Mouse (Mus musculus) liver, embryonic 14.5 days (tissue): ENCODE data around the gene Tmem108. TPM values are rescaled to one million over a fixed set of nuclear protein-coding genes. Genes with fewer than 3 reads are reported as not detected.

Source experiments
- ATAC-seq: fragments of 200-750 bp; cut with Nextera tagmentation; 2 replicates; pipeline ENCODE4 v1.8.0; 2017; ENCODE audit warnings: moderate number of reproducible peaks, mild to moderate bottlenecking, moderate library complexity; ENCODE audit not compliant: insufficient read depth
- DNase-seq, 3 experiments: peaks; one replicate each; pipeline ENCODE4 v3.0.0-alpha.2; 2012 to 2013; ENCODE audit warnings: low read depth in 3 of 3, low spot score in 3 of 3
- H3K27ac ChIP-seq: fragments of 300-500 bp; sonication (generic); 2 replicates; pipeline ENCODE4 v1.5.1; 2014; ENCODE audit warnings: moderate library complexity, mild to moderate bottlenecking, control low read depth, inconsistent platforms
- H3K27me3 ChIP-seq: fragments of 300-500 bp; sonication (generic); 2 replicates; pipeline ENCODE4 v1.6.1; 2014; ENCODE audit warnings: mild to moderate bottlenecking, low read length, moderate library complexity; ENCODE audit not compliant: control insufficient read depth, insufficient read depth
- H3K36me3 ChIP-seq: fragments of 300-500 bp; sonication (generic); replicated peaks from 2 replicates; pipeline ENCODE4 v1.6.1; 2014; ENCODE audit warnings: low read depth; ENCODE audit not compliant: control insufficient read depth, insufficient read depth
- H3K4me1 ChIP-seq, 2 experiments: fragments of 200-500 bp in 1 of 2; fragments of 300-500 bp in 1 of 2; sonication (generic) in 1 of 2; replicated peaks; 2 replicates each; pipeline ENCODE4 v1.6.1; 2012 to 2014; ENCODE audit warnings: antibody characterized with exemption in 1 of 2, inconsistent platforms in 1 of 2, low read length in 1 of 2; ENCODE audit not compliant: control insufficient read depth in 2 of 2, insufficient read depth in 2 of 2
- H3K4me2 ChIP-seq: fragments of 300-500 bp; sonication (generic); 2 replicates; pipeline ENCODE4 v1.6.1; 2014; ENCODE audit warnings: low read depth, mild to moderate bottlenecking, control low read depth, moderate library complexity
- H3K4me3 ChIP-seq, 2 experiments: fragments of 200-500 bp in 1 of 2; fragments of 300-500 bp in 1 of 2; sonication (generic) in 1 of 2; 2 replicates each; pipeline ENCODE4 v1.5.1; 2012 to 2014; ENCODE audit warnings: low read depth in 2 of 2, low read length in 2 of 2, mild to moderate bottlenecking in 2 of 2, control low read depth in 1 of 2, inconsistent platforms in 1 of 2, moderate library complexity in 1 of 2; ENCODE audit not compliant: insufficient read depth in 1 of 2
- H3K9ac ChIP-seq: fragments of 300-500 bp; sonication (generic); replicated peaks from 2 replicates; pipeline ENCODE4 v1.6.1; 2014; ENCODE audit warnings: mild to moderate bottlenecking, control low read depth, moderate library complexity
- H3K9me3 ChIP-seq: fragments of 300-500 bp; sonication (generic); 2 replicates; pipeline ENCODE4 v1.6.1; 2016; ENCODE audit warnings: low read length, mixed read lengths; ENCODE audit not compliant: control insufficient read depth
- CTCF ChIP-seq: IDR thresholded peaks from 2 replicates; pipeline ENCODE4 v1.5.1; 2016; ENCODE audit warnings: antibody characterized with exemption, low read depth, control low read depth
- EP300 ChIP-seq: IDR thresholded peaks from 2 replicates; pipeline ENCODE4 v1.6.1; 2016; ENCODE audit warnings: antibody characterized with exemption, low read depth
- WGBS: fragments of 180-500 bp; shearing (Covaris S2); extraction: QIAGEN DNeasy Blood & Tissue Kit; methylation state at CpG from one replicate; pipeline ENCODE4 v1.1.7; 2014; ENCODE audit not compliant: insufficient replicate concordance; 5-methylcytosine and 5-hydroxymethylcytosine counted together
- polyA plus RNA-seq, 2 experiments: library from polyadenylated mRNA; depleted of rRNA in 1 of 2; stranded (reverse) in 1 of 2; unstranded in 1 of 2; fragments of >200 nt; fragmentation: Nextera tagmentation in 1 of 2; extraction: Ambion mirVana in 1 of 2; gene quantifications; 2 replicates each; pipeline versions ENCODE4 v1.2.1 to v1.2.3; 2012 to 2014

The Tmem108 gene
- polyA plus RNA-seq, 2 experiments = 0.51 to 1.0 TPM

GRCm38 (mm10) chr9:103475414-103475813 is 286.2 kb downstream of the Tmem108 start:
- DNase-seq (no peak), ATAC-seq (peak; percentile 26; the same call in 1 of the 2 replicates)
- Histone ChIP-seq H3K27me3 (no peaks in the 10 kb centered on the region), H3K4me3 (no peak overlapping the region), H3K36me3 (no peaks in the 10 kb centered on the region), H3K4me1 (peaks cover 0 to 2% of the 10 kb centered on the region in 2 experiments; a peak in 2 of 4 replicates), H3K9me3 (no peaks in the 10 kb centered on the region), H3K27ac (no peak overlapping the region), H3K4me2 (no peak overlapping the region), H3K9ac (no peak overlapping the region)
- WGBS = 58% methylated on average over 6 of the region's 6 CpGs
- TF ChIP-seq CTCF = no peak
- TF ChIP-seq EP300 = no peak

- 14% methylated on average over 13 of the region's 13 CpGs for WGBS
- peak overlapping the region; percentile 15; the same call in 1 of the 2 replicates for H3K4me2 ChIP-seq
- no peaks in the 10 kb centered on the region for H3K27me3 ChIP-seq
- no peaks in the 10 kb centered on the region for H3K9me3 ChIP-seq
- ATAC-seq (no peak), DNase-seq (no peak)
- no peak overlapping the region for H3K9ac ChIP-seq
- H3K36me3 ChIP-seq = no peaks in the 10 kb centered on the region
- H3K4me3 ChIP-seq = no peak overlapping the region
- no peak for TF ChIP-seq CTCF
- no peak for TF ChIP-seq EP300
- H3K4me1 ChIP-seq = peaks cover 0 to 2% of the 10 kb centered on the region in 2 experiments; a peak in 2 of 4 replicates
- H3K27ac ChIP-seq = no peak overlapping the region
These were observed 287.5 kb downstream of the Tmem108 start for GRCm38 (mm10) chr9:103473915-103474688.

- no peaks in the 10 kb centered on the region for H3K36me3 ChIP-seq
- no peak overlapping the region for H3K4me3 ChIP-seq
- H3K4me1 ChIP-seq = peaks cover 0 to 2% of the 10 kb centered on the region in 2 experiments; a peak in 2 of 4 replicates
- 50% methylated on average over 11 of the region's 11 CpGs for WGBS
- no peak overlapping the region for H3K9ac ChIP-seq
- no peaks in the 10 kb centered on the region for H3K9me3 ChIP-seq
- no peak overlapping the region for H3K4me2 ChIP-seq
- no peak overlapping the region for H3K27ac ChIP-seq
- no peak for TF ChIP-seq EP300
- H3K27me3 ChIP-seq = no peaks in the 10 kb centered on the region
- DNase-seq (no peak), ATAC-seq (no peak)
These were observed 289.9 kb downstream of the Tmem108 start for GRCm38 (mm10) chr9:103471784-103472183.

- TF ChIP-seq EP300 = no peak
- TF ChIP-seq CTCF = peak; percentile 63
- Histone ChIP-seq H3K27ac (no peak overlapping the region), H3K4me1 (no peaks in the 10 kb centered on the region; a peak in 2 of 4 replicates), H3K27me3 (no peaks in the 10 kb centered on the region), H3K9me3 (no peaks in the 10 kb centered on the region), H3K4me2 (no peak overlapping the region), H3K36me3 (no peaks in the 10 kb centered on the region), H3K9ac (no peak overlapping the region), H3K4me3 (no peak overlapping the region)
- 41% methylated on average over 5 of the region's 5 CpGs for WGBS
- DNase-seq = no peak
- ATAC-seq = no peak
These were observed 292.1 kb downstream of the Tmem108 start for GRCm38 (mm10) chr9:103469516-103469915.

DNA sequence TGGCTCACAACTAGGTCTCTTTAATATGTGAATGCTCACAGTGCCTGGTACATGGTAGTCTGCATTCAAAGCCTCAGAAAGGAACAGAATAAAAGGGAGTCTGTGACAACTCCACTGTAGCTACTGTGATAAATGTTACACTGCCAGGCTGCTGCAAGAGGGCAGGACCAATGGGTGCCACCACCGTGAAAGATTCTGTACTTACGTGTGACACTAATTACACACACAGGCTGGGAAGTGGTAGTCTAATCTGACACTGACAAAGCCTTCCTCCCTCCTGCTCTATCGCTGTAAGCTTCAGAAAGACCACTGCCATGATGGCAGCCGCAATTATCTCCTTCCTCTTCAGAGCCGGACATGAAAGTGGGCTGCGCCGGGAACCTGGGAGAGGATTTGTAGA is 292.7 kb downstream of the Tmem108 start:
- Histone ChIP-seq H3K27me3 (no peaks in the 10 kb centered on the region), H3K36me3 (no peaks in the 10 kb centered on the region), H3K4me1 (no peaks in the 10 kb centered on the region; a peak in 2 of 4 replicates), H3K9ac (no peak overlapping the region), H3K27ac (no peak overlapping the region), H3K9me3 (no peaks in the 10 kb centered on the region), H3K4me2 (no peak overlapping the region), H3K4me3 (no peak overlapping the region)
- DNase-seq = no peak
- TF ChIP-seq EP300 = no peak
- TF ChIP-seq CTCF = no peak
- no peak for ATAC-seq
- 45% methylated on average over 7 of the region's 7 CpGs for WGBS
